Mouse (Mus musculus): ENCODE measurements around the gene Thap7. TPM values are rescaled to one million over a fixed set of nuclear protein-coding genes. Genes with fewer than 3 reads are reported as not detected.
"Not testable (repeated sequence)": the region's sequence is repeated elsewhere in the genome, so short reads cannot be mapped to it uniquely, and the experiment has no call there.

Thap7 gene
- total and polyA plus RNA-seq, 3 experiments: 13.3 to 32.2 (median 16.0) TPM

DNA sequence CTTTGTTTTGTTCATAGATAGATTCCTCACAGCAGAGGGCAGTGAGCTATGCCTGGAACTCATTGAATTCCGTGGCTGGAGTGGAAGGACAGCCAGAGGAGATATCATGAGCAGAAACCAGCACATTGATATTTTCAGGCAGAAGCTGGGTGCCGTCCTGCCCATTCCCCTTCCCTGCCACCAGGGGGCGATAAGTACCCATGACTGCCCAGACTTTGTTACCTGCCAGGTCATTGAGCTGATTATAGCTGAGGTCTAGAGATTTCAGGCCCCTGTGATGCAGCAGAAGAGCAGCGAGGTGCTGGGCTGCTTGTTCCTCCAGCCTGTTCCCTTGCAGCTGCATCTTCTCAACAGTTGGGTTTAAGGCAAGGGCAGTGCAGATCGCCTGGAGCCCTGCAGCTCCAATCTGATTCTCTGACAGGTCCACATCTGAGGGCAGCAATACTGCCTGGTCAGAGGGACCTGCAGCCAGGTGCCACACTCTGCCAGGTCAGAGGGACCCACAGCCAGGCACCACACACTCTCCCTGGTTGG lies 27.1 kb upstream of the Thap7 start:
- peak; percentile 65 to 73 for DNase-seq
- 4% methylated on average over 5 of the region's 5 CpGs for WGBS
- TF ChIP-seq POLR2A (IDR thresholded peaks at IDR 0.05; ENCODE audit: insufficient read depth, low read depth, low read length) (no peak), CTCF (IDR thresholded peaks at IDR 0.05) (peak; percentile 99), EP300 (IDR thresholded peaks at IDR 0.05; ENCODE audit: insufficient read depth, low read depth, low read length) (0 out of 2 replicates have a peak, but pooled peaks have one; percentile 63)
- H3K79me2 ChIP-seq (replicated peaks; ENCODE audit: control insufficient read depth, insufficient read depth, low read length): no peaks in the 10 kb centered on the region
- no peaks in the 10 kb centered on the region for H3K27me3 ChIP-seq (ENCODE audit: control insufficient read depth, insufficient read depth, low read length)
- no peak overlapping the region for H3K27ac ChIP-seq
- H3K4me3 ChIP-seq: no peak overlapping the region
- intact Hi-C loops (cut with DNase I): loop anchor here (1.0 to 5.0 kb wide), 3 partner anchors 56 to 254 kb away; no protein-coding TSS in a partner anchor
- no peaks in the 10 kb centered on the region for H3K4me1 ChIP-seq (ENCODE audit: control insufficient read depth, insufficient read depth, low read length)
- no peaks in the 10 kb centered on the region for H3K36me3 ChIP-seq (ENCODE audit: control insufficient read depth, insufficient read depth, low read length)
- no peak overlapping the region for H3K9ac ChIP-seq (ENCODE audit: low read depth, low read length)

DNA sequence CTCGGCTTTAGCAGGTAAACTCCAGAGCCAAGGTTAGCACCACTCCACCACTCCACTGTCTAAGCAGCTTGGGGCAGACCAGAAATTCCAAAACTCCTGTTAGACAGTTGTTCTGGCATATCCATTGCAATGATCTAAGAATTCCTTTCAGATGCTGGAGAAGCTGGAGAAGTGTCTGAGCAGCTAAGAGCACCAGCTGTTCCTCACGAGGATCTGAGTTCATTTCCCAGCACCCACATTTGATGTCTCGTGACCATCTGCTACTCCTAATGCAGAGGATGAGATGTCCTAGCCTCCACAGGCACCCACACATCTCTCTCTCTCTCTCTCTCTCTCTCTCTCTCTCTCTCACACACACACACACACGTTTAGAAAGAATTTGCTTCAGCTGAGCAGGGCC lies 26.0 kb upstream of the Thap7 start:
- Histone ChIP-seq H3K27me3 (ENCODE audit: control insufficient read depth, insufficient read depth, low read length) (no peaks in the 10 kb centered on the region), H3K4me1 (ENCODE audit: control insufficient read depth, insufficient read depth, low read length) (no peaks in the 10 kb centered on the region), H3K79me2 (replicated peaks; ENCODE audit: control insufficient read depth, insufficient read depth, low read length) (no peaks in the 10 kb centered on the region), H3K9ac (ENCODE audit: low read depth, low read length) (no peak overlapping the region), H3K36me3 (ENCODE audit: control insufficient read depth, insufficient read depth, low read length) (no peaks in the 10 kb centered on the region), H3K4me3 (no peak overlapping the region), H3K27ac (no peak overlapping the region)
- TF ChIP-seq POLR2A (IDR thresholded peaks at IDR 0.05; ENCODE audit: insufficient read depth, low read depth, low read length): no peak
- TF ChIP-seq EP300 (IDR thresholded peaks at IDR 0.05; ENCODE audit: insufficient read depth, low read depth, low read length): no peak
- no peak for TF ChIP-seq CTCF (IDR thresholded peaks at IDR 0.05)
- no peak for DNase-seq
- intact Hi-C loops (cut with DNase I): loop anchor here (5.0 kb wide), 1 partner anchor 255 kb away; no protein-coding TSS in a partner anchor
- 58% methylated on average over 4 of the region's 4 CpGs for WGBS

DNA sequence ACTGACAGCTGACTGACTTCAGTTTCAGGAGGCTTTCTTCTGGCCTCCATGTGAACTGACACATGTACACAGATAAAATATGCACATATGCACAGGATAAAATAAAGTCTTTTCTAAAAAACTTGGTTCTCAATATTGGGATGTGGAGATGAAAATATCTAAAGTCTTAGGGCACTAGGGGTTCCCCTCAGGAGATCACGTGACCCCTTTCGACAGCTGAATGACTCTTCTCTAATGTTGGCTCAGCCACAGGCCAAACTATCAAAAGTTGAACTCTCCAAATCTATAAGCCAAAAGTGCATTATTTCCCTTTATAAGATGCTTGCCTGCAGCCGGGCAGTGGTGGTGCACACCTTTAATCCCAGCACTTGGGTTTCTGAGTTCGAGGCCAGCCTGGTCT lies 25.2 kb upstream of the Thap7 start:
- 86% methylated on average over 4 of the region's 4 CpGs for WGBS

DNA sequence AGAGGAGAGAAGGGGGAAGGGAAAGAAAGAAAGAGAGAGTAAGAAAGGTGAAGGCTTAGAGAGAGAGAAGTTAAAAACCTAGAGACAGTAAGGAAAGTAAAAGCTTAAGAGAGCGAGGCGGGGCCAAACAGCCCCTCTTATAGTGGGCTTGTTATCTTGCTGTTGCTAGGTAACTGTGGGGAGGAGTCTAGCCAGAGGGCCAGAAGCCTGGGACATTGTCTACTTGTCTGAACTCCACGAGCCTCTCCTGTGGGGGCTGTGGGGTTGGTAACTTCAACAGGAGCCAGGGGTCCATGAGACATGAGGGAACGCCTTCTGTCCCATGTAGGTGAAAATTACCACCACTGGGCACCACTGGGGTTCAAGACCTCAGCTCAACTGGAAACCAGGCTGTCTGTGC lies 23.8 kb upstream of the Thap7 start:
- H3K4me1 ChIP-seq (ENCODE audit: control insufficient read depth, insufficient read depth, low read length); H3K79me2 ChIP-seq (replicated peaks; ENCODE audit: control insufficient read depth, insufficient read depth, low read length); DNase-seq; H3K36me3 ChIP-seq (ENCODE audit: control insufficient read depth, insufficient read depth, low read length); H3K9ac ChIP-seq (ENCODE audit: low read depth, low read length); H3K27me3 ChIP-seq (ENCODE audit: control insufficient read depth, insufficient read depth, low read length); H3K4me3 ChIP-seq; H3K27ac ChIP-seq: not testable (repeated sequence)
- intact Hi-C loops (cut with DNase I): loop anchor here (5.0 kb wide), 1 partner anchor 258 kb away; no protein-coding TSS in a partner anchor
- WGBS: 46% methylated on average over 4 of the region's 4 CpGs

More for the DNA sequence above, 25.2 kb upstream of the Thap7 start:
- Histone ChIP-seq H3K27me3 (ENCODE audit: control insufficient read depth, insufficient read depth, low read length) (no peaks in the 10 kb centered on the region), H3K4me3 (no peak overlapping the region), H3K79me2 (replicated peaks; ENCODE audit: control insufficient read depth, insufficient read depth, low read length) (no peaks in the 10 kb centered on the region), H3K36me3 (ENCODE audit: control insufficient read depth, insufficient read depth, low read length) (no peaks in the 10 kb centered on the region), H3K4me1 (ENCODE audit: control insufficient read depth, insufficient read depth, low read length) (no peaks in the 10 kb centered on the region), H3K27ac (no peak overlapping the region), H3K9ac (ENCODE audit: low read depth, low read length) (no peak overlapping the region)
- intact Hi-C loops (cut with DNase I): loop anchor here (5.0 kb wide), 1 partner anchor 256 kb away; no protein-coding TSS in a partner anchor
- DNase-seq: no peak
- TF ChIP-seq CTCF (IDR thresholded peaks at IDR 0.05) (no peak), POLR2A (IDR thresholded peaks at IDR 0.05; ENCODE audit: insufficient read depth, low read depth, low read length) (no peak)

DNA sequence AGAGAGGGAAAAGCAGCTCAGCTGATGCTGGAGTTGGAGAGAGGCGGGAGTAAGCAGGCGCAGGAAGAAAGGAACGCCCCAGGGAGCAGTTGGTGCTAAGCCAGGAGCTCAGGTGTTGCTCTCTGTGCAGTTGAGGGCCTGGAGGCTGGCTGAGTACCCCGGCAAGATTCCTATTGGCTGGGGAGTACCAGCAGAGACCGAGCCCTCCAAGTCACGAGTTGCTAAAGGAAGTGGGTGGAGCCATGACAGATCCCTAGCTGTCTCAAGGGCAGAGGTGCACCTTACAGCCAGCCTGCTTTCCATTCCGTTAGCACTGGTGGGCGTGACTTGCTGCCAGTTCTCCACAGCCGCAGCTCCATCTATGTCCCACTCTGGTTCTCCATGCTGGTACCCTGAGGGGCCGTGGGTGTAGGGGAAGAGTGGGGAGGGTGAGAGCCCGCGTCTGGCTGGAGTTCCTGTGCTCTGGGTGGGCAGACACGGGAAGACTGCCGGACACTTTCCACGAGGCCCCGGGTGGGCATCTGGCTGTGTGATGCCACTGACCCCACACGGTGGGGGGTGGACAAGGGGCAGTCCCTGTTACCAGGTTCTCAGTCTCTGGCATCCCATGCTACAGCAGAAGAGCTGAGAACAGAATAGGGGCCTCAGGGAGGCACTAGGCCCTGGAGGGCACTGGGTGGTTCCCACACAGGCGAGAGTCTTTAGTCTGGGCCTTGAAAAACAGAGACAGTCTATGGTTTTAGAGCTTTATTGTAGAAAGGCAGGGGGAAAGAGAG lies 23.2 kb upstream of the Thap7 start:
- H3K36me3 ChIP-seq (ENCODE audit: control insufficient read depth, insufficient read depth, low read length): no peaks in the 10 kb centered on the region
- intact Hi-C loops (cut with DNase I): no loop called here
- H3K27ac ChIP-seq: no peak overlapping the region
- no peak overlapping the region for H3K4me3 ChIP-seq
- H3K4me1 ChIP-seq (ENCODE audit: control insufficient read depth, insufficient read depth, low read length): no peaks in the 10 kb centered on the region
- no peak for TF ChIP-seq EP300 (IDR thresholded peaks at IDR 0.05; ENCODE audit: insufficient read depth, low read depth, low read length)
- TF ChIP-seq POLR2A (IDR thresholded peaks at IDR 0.05; ENCODE audit: insufficient read depth, low read depth, low read length): no peak
- no peak for TF ChIP-seq CTCF (IDR thresholded peaks at IDR 0.05)
- no peak overlapping the region for H3K9ac ChIP-seq (ENCODE audit: low read depth, low read length)
- DNase-seq: peak in 1 of 2 experiments; percentile 45
- WGBS: 13% methylated on average over 18 of the region's 18 CpGs
- H3K79me2 ChIP-seq (replicated peaks; ENCODE audit: control insufficient read depth, insufficient read depth, low read length): no peaks in the 10 kb centered on the region
- H3K27me3 ChIP-seq (ENCODE audit: control insufficient read depth, insufficient read depth, low read length): no peaks in the 10 kb centered on the region

DNA sequence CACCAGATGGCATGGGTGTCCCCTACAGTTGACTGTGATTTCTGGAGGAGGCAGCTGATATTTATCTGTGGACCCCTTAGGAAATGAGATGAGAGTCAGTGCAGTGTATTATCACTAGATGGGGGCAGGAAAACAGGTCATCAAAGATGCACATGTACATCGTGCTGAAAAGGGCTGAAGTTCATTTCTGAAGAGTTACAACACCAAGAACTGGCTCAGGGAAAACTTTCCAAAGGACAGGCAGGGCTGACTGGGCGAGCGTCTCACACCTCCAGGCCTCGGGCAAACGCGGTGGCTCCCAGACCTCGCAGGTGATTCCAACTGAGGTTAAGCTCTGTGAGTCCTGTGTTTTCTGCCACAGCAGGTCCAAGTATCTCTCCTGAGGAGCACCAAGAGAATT lies 21.9 kb upstream of the Thap7 start:
- Histone ChIP-seq H3K36me3 (ENCODE audit: control insufficient read depth, insufficient read depth, low read length) (no peaks in the 10 kb centered on the region), H3K4me1 (ENCODE audit: control insufficient read depth, insufficient read depth, low read length) (no peaks in the 10 kb centered on the region), H3K27me3 (ENCODE audit: control insufficient read depth, insufficient read depth, low read length) (no peaks in the 10 kb centered on the region), H3K79me2 (replicated peaks; ENCODE audit: control insufficient read depth, insufficient read depth, low read length) (no peaks in the 10 kb centered on the region), H3K9ac (ENCODE audit: low read depth, low read length) (no peak overlapping the region), H3K27ac (no peak overlapping the region), H3K4me3 (no peak overlapping the region)
- no peak for DNase-seq
- TF ChIP-seq CTCF (IDR thresholded peaks at IDR 0.05) (no peak), EP300 (IDR thresholded peaks at IDR 0.05; ENCODE audit: insufficient read depth, low read depth, low read length) (no peak), POLR2A (IDR thresholded peaks at IDR 0.05; ENCODE audit: insufficient read depth, low read depth, low read length) (no peak)
- 62% methylated on average over 7 of the region's 7 CpGs for WGBS
- intact Hi-C loops (cut with DNase I): no loop called here

Measured in heart, adult 2 months (tissue).